Mouse (Mus musculus): ENCODE results near the gene Schip1. TPM values are rescaled to one million over a fixed set of nuclear protein-coding genes. Genes with fewer than 3 reads are reported as not detected.

The Schip1 gene
- polyA plus RNA-seq, 1 experiment = 2.5 TPM

DNA sequence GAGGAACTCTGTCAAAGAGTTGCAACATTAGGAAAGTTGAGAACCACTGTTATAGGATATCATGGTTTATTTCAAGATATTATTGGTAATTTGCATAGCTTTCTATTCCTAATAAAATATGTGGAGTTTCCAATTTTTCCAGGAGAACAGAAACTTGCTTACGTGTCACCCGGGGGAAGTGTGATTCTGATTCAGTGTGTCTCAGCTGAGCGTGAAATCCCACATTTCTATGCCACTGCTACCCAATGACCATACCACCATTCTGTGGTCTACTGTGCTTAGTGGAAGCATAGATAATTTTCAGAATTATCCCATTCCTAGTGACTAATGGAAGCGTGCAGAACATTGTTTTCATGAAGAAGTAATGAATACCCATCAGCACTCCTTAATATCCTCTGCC, 532.3 kb downstream of the Schip1 start:
- TF ChIP-seq CTCF (IDR thresholded peaks at IDR 0.05; ENCODE audit: control insufficient read depth, insufficient read depth, insufficient replicate concordance, low read depth, low read length) (no peak), POLR2A (IDR thresholded peaks at IDR 0.05; ENCODE audit: control insufficient read depth, low read depth, low read length) (no peak)
- H3K27me3 ChIP-seq (ENCODE audit: control insufficient read depth, insufficient read depth, low read length) = no peaks in the 10 kb centered on the region
- H3K4me3 ChIP-seq (ENCODE audit: control insufficient read depth, low read depth, low read length) = no peak overlapping the region

DNA sequence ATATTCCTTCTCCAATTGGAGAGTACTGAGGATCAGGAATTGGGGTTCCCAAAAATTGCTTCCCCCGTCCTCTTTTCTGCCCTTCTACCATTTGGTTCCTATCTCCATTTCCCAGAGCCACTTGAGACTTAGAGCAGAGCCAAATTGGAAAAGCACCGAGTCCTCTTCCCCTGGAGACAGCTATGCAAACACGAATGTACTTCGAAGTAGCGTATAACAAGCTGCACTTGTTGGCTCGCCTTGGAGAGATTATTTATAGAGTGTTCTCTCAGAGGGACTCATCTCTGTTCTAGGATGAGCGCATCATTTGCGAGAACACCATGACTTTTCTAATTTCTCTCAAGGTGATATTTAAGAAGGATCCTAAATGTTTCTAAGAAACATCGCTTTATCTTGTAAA, 538.3 kb downstream of the Schip1 start:
- TF ChIP-seq POLR2A (IDR thresholded peaks at IDR 0.05; ENCODE audit: control insufficient read depth, low read depth, low read length) (no peak), CTCF (IDR thresholded peaks at IDR 0.05; ENCODE audit: control insufficient read depth, insufficient read depth, insufficient replicate concordance, low read depth, low read length) (no peak)
- Histone ChIP-seq H3K4me3 (ENCODE audit: control insufficient read depth, low read depth, low read length) (no peak overlapping the region), H3K27me3 (ENCODE audit: control insufficient read depth, insufficient read depth, low read length) (no peaks in the 10 kb centered on the region), H3K36me3 (ENCODE audit: control insufficient read depth, insufficient read depth, low read length) (no peaks in the 10 kb centered on the region), H3K27ac (ENCODE audit: control insufficient read depth, insufficient read depth, low read depth, low read length) (no peak overlapping the region), H3K4me1 (ENCODE audit: control insufficient read depth, insufficient read depth, low read length) (no peaks in the 10 kb centered on the region)

More for the DNA sequence above, 532.3 kb downstream of the Schip1 start:
- H3K4me1 ChIP-seq (ENCODE audit: control insufficient read depth, insufficient read depth, low read length) = no peaks in the 10 kb centered on the region
- H3K36me3 ChIP-seq (ENCODE audit: control insufficient read depth, insufficient read depth, low read length) = no peaks in the 10 kb centered on the region
- no peak overlapping the region for H3K27ac ChIP-seq (ENCODE audit: control insufficient read depth, insufficient read depth, low read depth, low read length)

DNA sequence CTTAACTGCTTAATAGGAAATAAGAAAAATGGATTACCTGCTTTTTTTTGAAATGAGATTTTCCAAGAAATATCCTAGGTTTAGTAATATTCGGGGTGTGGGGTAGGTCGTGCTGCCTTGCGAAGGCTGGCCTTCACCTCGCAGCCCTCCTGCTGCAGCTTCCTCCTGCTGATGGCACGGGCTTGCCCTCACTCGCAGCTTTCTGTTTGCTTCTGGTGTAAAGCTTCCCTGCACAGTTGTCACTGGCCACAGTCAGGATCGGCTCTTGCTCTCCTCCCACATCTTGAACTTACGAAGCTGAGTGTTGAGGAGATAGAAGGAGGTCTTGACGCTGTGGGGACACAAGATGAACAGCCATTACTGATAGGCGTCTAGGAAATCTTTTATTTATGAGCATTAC, 539.9 kb downstream of the Schip1 start:
- H3K27ac ChIP-seq (ENCODE audit: control insufficient read depth, insufficient read depth, low read depth, low read length) = no peak overlapping the region
- H3K4me1 ChIP-seq (ENCODE audit: control insufficient read depth, insufficient read depth, low read length) = no peaks in the 10 kb centered on the region
- no peak for TF ChIP-seq POLR2A (IDR thresholded peaks at IDR 0.05; ENCODE audit: control insufficient read depth, low read depth, low read length)
- TF ChIP-seq CTCF (IDR thresholded peaks at IDR 0.05; ENCODE audit: control insufficient read depth, insufficient read depth, insufficient replicate concordance, low read depth, low read length) = no peak

DNA sequence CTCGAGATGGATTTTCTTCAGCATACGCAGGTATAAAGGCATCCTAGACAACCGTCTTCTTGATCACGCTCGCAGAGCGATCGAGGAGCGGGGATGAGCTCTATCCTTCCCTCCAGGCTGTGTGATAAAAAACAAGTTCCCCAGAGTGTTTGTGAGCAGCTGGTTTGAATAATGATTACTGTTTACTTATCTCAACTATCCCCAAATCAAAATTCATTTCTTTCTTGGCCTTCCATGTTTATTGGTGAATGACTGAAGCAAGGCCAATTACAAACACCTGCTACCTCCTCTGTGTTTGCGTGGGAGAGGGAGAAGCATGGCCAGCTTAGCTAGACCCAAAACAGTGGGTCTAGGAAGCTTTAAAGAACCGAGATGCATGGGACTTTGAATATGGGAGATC, 540.4 kb downstream of the Schip1 start:
- Histone ChIP-seq H3K27me3 (ENCODE audit: control insufficient read depth, insufficient read depth, low read length) (no peaks in the 10 kb centered on the region), H3K27ac (ENCODE audit: control insufficient read depth, insufficient read depth, low read depth, low read length) (no peak overlapping the region), H3K4me1 (ENCODE audit: control insufficient read depth, insufficient read depth, low read length) (no peaks in the 10 kb centered on the region), H3K4me3 (ENCODE audit: control insufficient read depth, low read depth, low read length) (no peak overlapping the region), H3K36me3 (ENCODE audit: control insufficient read depth, insufficient read depth, low read length) (no peaks in the 10 kb centered on the region)
- TF ChIP-seq POLR2A (IDR thresholded peaks at IDR 0.05; ENCODE audit: control insufficient read depth, low read depth, low read length) (no peak), CTCF (IDR thresholded peaks at IDR 0.05; ENCODE audit: control insufficient read depth, insufficient read depth, insufficient replicate concordance, low read depth, low read length) (no peak)

More for the DNA sequence above, 539.9 kb downstream of the Schip1 start:
- Histone ChIP-seq H3K36me3 (ENCODE audit: control insufficient read depth, insufficient read depth, low read length) (no peaks in the 10 kb centered on the region), H3K27me3 (ENCODE audit: control insufficient read depth, insufficient read depth, low read length) (no peaks in the 10 kb centered on the region), H3K4me3 (ENCODE audit: control insufficient read depth, low read depth, low read length) (no peak overlapping the region)

DNA sequence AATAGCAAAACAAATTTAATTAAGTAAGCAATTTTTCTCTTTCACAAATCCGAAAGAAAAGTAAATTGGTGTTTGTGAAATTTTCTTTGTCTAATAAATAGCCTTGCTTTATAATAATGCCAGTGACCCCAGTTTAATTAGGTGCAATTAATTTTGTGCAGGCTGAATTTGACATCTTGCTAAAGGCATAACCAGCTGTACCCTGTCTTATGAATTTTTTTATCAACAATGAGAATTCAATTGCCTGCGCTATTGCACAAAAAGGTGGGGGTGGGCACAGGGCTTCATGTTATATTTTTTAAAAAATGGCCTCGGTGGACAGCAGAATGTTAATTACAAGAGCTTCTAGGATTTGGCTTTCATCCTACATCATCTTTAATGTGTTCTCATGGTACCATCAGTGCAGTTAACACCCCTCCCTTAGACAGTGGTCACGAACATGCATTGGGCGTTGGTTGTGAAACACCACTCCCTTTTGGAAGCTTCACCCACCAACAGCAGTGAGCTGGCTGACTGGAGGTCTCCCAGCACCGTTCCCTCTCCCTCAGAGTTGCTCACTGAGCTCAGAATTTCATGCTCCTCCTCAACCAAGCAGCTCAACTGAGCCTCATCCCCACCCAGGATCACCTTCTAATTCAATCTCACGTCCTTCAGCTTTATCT, 541.5 kb downstream of the Schip1 start:
- H3K27me3 ChIP-seq (ENCODE audit: control insufficient read depth, insufficient read depth, low read length) = no peaks in the 10 kb centered on the region
- H3K4me3 ChIP-seq (ENCODE audit: control insufficient read depth, low read depth, low read length) = no peak overlapping the region
- no peaks in the 10 kb centered on the region for H3K4me1 ChIP-seq (ENCODE audit: control insufficient read depth, insufficient read depth, low read length)
- TF ChIP-seq POLR2A (IDR thresholded peaks at IDR 0.05; ENCODE audit: control insufficient read depth, low read depth, low read length) = no peak
- no peak for TF ChIP-seq CTCF (IDR thresholded peaks at IDR 0.05; ENCODE audit: control insufficient read depth, insufficient read depth, insufficient replicate concordance, low read depth, low read length)
- H3K27ac ChIP-seq (ENCODE audit: control insufficient read depth, insufficient read depth, low read depth, low read length) = no peak overlapping the region
- H3K36me3 ChIP-seq (ENCODE audit: control insufficient read depth, insufficient read depth, low read length) = no peaks in the 10 kb centered on the region

DNA sequence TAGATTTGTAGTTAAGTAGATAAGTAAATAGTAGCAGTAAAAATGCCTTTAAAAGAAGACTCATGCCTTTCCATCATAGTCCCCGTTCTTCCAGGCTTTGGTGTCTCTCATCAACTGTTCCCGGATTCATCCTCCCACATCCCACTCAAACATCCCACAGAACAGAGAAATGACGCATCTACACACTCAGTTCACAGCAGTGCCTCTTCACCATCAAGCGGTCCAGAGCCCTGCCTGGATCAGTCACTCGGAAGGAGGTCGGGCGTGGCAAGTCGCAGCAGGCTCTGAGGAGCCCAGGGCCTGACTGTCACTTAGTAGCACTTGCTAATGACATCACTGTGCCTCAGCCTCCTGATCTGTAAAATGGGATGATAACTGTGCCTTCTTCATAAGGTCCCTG, 542.1 kb downstream of the Schip1 start:
- Histone ChIP-seq H3K27me3 (ENCODE audit: control insufficient read depth, insufficient read depth, low read length) (no peaks in the 10 kb centered on the region), H3K27ac (ENCODE audit: control insufficient read depth, insufficient read depth, low read depth, low read length) (no peak overlapping the region), H3K4me3 (ENCODE audit: control insufficient read depth, low read depth, low read length) (no peak overlapping the region), H3K4me1 (ENCODE audit: control insufficient read depth, insufficient read depth, low read length) (no peaks in the 10 kb centered on the region), H3K36me3 (ENCODE audit: control insufficient read depth, insufficient read depth, low read length) (no peaks in the 10 kb centered on the region)
- TF ChIP-seq POLR2A (IDR thresholded peaks at IDR 0.05; ENCODE audit: control insufficient read depth, low read depth, low read length) = no peak
- no peak for TF ChIP-seq CTCF (IDR thresholded peaks at IDR 0.05; ENCODE audit: control insufficient read depth, insufficient read depth, insufficient replicate concordance, low read depth, low read length)

DNA sequence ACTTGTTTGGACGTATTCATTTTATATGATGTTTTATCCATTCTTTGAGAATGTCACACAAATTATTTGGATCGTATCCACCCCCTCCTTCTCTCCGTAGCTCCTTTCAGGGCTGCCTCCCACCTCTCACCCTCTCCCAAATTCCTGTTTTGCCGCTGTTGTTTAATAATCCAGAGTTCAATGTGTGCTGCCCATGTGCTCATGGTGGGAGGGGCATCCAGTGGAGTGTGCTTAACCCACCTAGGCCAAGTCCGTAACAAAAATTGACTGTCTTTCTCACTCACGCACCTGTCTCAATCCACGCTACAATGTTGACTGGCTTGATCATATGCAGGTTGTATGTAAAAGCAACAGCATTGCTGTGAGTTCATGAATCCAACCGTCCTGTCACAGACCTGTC, 542.7 kb downstream of the Schip1 start:
- Histone ChIP-seq H3K27me3 (ENCODE audit: control insufficient read depth, insufficient read depth, low read length) (no peaks in the 10 kb centered on the region), H3K36me3 (ENCODE audit: control insufficient read depth, insufficient read depth, low read length) (no peaks in the 10 kb centered on the region), H3K4me3 (ENCODE audit: control insufficient read depth, low read depth, low read length) (no peak overlapping the region), H3K4me1 (ENCODE audit: control insufficient read depth, insufficient read depth, low read length) (no peaks in the 10 kb centered on the region), H3K27ac (ENCODE audit: control insufficient read depth, insufficient read depth, low read depth, low read length) (no peak overlapping the region)
- TF ChIP-seq POLR2A (IDR thresholded peaks at IDR 0.05; ENCODE audit: control insufficient read depth, low read depth, low read length) (no peak), CTCF (IDR thresholded peaks at IDR 0.05; ENCODE audit: control insufficient read depth, insufficient read depth, insufficient replicate concordance, low read depth, low read length) (no peak)

Measured in testis, adult 2 months (tissue).